Mouse (Mus musculus) kidney, postnatal 10 days (tissue): ENCODE measurements at regions not wholly inside any gene's neighbourhood (a gene's known extent, or its start where the extent isn't known, plus 50 kb on each side); places are given as distances from the start of the nearest gene placed in this dataset.
A peak's percentile ranks its signal among the peaks of the same experiment; 100 is the strongest.
"Not testable (repeated sequence)": the region's sequence is repeated elsewhere in the genome, so short reads cannot be mapped to it uniquely, and the experiment has no call there.

ENCODE experiments used
- DNase-seq: peaks from one replicate; pipeline ENCODE4 v3.0.0; 2021; ENCODE audit warnings: mixed read lengths

DNA sequence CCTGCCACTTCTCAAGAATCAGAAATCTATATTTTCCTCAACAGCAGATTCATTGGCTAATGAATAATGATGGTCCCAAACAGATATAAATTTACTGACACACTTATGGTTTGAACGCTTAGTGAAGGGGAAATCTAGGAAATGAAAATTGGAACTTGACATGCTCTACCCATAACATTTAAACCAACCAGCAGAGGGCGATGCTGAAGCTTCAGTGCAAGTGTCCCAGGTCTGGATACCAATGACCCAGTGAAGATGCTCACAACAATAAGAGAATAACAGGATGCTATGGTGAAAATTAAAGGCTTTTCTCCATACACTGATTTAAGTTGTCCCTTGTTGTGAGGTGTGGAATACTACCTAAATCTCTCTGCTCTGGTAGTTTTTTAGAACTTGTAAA, 236.0 kb upstream of the Rorb start:
- DNase-seq = peak; percentile 7

GRCm38 (mm10) chr19:19344426-19344811, 233.4 kb upstream of the Rorb start:
- no peak for DNase-seq

DNA sequence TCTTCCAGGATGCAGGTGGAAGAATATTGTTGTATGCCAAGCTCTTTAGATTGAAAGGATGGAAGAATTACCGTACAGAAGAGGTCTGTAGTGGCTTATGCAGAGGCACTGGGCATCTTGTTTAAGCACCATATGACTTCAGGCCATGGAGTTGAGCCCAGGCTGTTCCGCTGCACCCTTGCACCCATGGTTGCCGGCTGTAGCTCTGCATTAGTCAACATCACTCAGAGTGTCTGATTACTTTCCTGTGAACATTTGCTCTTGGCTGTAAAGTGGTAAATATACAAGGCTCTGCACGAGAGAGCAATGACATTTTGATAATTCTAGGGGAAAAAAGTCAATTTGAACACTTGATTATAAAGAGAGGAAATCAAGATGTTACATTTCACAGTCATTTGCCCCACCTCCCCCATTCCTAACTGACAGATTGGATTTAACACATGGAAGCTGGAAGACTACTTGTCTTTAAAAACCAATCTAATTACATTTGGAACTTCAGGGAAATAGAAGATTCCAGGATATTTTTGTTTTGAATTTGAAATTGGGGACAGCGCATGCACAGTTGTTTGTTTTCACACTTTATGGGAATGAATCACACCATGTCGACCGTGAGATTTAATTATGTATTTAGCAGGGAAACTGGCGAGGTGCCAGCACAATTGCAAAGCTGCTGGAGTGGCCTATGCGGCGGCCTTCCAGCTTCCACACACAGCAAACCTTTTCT, 232.9 kb upstream of the Rorb start:
- peak; percentile 46 for DNase-seq

- DNase-seq = not testable (repeated sequence)
Measured at GRCm38 (mm10) chr19:19307142-19307541, 196.1 kb upstream of the Rorb start.

- no peak for DNase-seq
Measured at GRCm38 (mm10) chr19:19306476-19307131, 195.6 kb upstream of the Rorb start.

DNA sequence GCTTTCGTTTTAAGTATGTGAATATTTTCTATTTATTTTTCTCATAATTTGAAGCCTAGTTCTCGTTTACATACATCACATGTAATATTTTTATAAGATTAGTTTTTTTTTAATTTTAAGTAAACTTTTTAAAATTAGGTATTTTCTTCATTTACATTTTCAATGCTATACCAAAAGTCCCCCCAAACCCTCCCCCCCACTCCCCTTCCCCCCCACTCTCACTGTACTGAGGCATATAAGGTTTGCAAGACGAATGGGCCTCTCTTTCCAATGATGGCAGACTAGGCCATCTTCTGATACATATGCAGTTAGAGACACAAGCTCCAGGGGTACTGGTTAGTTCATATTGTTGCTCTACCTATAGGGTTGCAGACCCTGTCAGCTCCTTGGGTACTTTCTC, 174.9 kb upstream of the Rorb start:
- DNase-seq = not testable (repeated sequence)

GRCm38 (mm10) chr19:19246837-19247560, 136.0 kb upstream of the Rorb start:
- DNase-seq = no peak

DNA sequence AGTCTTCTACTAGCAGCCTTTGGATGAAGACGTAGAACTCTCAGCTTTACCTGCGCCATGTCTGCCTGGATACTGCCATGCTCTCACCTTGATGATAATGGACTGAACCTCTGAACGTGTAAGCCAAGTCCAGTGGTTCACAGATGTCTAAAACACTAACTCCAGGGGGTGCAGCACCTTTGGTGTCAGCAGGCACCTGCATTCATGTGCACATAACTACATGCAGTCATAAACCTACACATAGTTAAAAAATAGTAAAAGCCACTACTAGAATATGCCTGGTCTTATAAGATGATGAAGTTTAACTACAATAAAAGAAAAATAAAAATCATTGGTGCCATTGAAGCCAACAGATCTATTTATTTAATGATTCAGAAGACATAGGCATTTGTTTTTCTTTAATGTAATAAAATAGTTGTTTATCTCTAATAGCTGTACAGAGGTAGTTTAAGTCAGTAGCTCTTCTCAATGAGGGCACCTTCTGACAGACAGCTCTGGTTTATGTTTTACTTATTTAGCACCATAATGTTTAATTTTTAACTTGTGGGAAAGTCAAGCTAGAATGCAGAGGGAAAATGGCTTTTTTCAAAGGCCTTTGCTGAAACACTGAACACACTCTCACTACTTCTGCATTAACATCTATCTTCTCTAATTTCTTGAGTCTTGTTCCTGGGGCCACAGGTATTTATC, 118.5 kb upstream of the Rorb start:
- no peak for DNase-seq

DNA sequence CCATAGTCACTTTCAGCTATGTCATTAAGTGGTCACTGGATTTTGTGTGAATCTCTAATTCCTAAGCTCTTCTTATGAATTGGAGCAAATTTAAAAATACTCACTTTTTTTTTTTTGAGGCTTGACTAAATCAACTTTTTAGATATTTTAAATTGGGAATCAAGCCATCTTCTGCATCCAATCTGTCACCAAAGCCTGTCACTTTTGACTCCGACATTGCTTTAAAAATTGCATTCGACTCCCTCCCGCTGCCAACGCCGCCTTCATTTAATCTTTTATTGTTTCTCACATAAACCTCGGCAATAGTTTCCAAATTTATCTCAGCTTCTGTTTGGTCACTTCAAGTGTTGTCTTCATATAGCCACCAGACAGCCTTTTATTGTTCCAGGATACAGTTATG, 109.8 kb upstream of the Rorb start:
- DNase-seq = no peak

- DNase-seq = no peak
Measured at GRCm38 (mm10) chr19:19219352-19219751, 108.4 kb upstream of the Rorb start.

DNA sequence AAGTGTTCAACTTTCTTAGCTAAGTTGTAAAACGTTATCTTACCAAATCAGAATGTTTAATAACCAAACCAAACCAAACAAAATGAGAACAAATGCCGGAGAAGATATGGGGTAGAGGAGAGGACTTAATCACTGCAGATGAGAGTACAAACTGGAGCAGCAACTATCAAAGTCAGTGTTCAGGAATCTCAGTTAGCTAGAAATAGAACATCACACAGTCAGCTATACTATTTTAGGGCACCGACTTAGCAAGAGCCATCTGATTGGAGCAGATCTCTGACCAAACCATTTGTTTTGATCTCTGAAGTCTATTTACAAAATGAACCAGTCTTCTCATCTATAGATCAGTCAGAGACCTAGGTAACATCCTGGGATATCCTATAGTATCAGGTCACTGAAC, 107.7 kb upstream of the Rorb start:
- no peak for DNase-seq

GRCm38 (mm10) chr19:19199534-19199933, 88.5 kb upstream of the Rorb start:
- no peak for DNase-seq

DNA sequence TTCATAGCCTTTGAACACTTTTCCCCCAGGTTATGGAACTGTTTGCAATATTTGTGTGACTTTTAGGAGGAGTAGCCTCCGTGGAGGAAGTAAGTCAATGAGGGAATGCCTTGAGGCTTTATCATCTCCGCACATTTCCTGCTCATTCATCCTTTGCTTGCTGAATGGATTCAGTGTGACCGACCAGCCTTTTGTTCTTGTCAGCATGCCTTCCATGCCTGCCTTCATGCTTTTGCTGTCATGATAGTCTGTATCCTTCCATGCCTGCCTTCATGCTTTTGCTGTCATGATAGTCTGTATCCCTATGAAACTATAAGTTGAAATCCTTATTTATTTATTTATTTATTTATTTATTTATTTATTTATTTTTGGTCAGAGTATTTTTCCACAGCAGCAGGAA, 87.8 kb upstream of the Rorb start:
- DNase-seq = no peak

DNA sequence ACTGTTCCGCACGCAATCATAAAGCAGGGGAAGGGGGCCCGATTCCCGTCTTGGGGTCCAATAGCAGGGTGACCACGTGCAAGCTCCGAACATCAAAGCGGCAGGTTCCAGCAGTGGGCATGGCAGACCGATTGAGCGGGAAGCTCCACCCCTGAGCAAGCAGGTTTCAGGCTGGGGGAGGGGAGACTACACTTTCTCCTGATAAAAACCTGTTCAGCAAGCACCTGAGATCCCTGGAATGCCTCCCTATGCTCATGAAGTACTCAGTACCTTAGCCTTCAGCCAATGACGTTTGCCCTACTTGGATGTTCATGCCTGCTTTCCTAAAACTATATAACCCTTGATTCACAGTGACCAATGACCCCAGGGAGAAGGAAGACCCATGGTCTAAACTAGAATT, 83.7 kb upstream of the Rorb start:
- peak; percentile 7 for DNase-seq

GRCm38 (mm10) chr19:19194306-19194705, 83.3 kb upstream of the Rorb start:
- no peak for DNase-seq

GRCm38 (mm10) chr19:19172767-19173166, 61.8 kb upstream of the Rorb start:
- DNase-seq = no peak

- DNase-seq = no peak
Measured at GRCm38 (mm10) chr19:19170807-19171206, 59.8 kb upstream of the Rorb start.
